Mouse (Mus musculus) left cerebral cortex, adult 2 months (tissue): ENCODE measurements at regions not wholly inside any gene's neighbourhood (a gene's known extent, or its start where the extent isn't known, plus 50 kb on each side); places are given as distances from the start of the nearest gene placed in this dataset.

Experiments used
- DNase-seq, 2 experiments: peaks; one replicate each; pipeline ENCODE4 v3.0.0; 2021 to 2022; ENCODE audit warnings: low spot score in 2 of 2, mixed read lengths in 1 of 2; ENCODE audit errors: extremely low spot score in 1 of 2
- H3K27ac ChIP-seq: fragments of 200-600 bp; 2 replicates; pipeline ENCODE4 v1.8.1; 2022
- H3K4me3 ChIP-seq: fragments of 200-600 bp; 2 replicates; pipeline ENCODE4 v1.8.1; 2022
- CTCF ChIP-seq: fragments of 200-600 bp; IDR thresholded peaks from 2 replicates; pipeline ENCODE4 v1.8.1; 2022; ENCODE audit warnings: antibody characterized with exemption, mild to moderate bottlenecking, moderate library complexity
- intact Hi-C: fragments of 180-260 bp; cut with DNase I; formaldehyde crosslinking; loops from one replicate; pipeline ENCODE4 v1.15.1; 2025

DNA sequence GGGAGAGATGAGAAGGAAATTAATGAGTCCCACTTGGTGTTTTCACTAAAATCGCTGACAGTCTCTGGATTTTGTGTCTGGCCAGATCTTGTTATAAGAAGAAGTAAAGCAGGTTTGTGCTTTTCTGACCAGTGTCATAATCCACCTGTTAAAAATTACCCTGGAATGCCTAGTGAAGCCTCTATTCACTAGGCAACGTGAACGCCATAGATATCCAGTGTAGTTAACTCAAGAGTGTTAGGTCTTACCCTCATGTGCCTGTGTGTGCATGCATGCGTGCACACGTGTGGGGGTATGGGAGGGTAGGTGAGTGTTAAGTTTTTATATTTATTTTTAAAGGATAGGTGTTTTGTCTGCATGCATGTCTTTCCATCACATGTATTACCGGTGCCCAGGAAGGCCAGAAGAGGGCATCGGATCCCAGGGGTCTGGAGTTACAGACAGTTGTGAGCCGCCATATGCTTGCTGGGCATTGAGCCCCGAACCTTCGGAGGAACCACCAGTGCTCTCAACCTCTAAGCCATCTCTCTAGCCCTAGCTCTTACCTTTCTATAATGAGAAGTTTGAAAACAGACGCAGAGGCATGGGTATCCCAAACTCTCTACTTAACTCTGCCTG is 107.5 kb upstream of the Plcz1 start:
- TF ChIP-seq CTCF = no peak; the same call in 1 of the 2 replicates
- Histone ChIP-seq H3K27ac (no peak overlapping the region), H3K4me3 (no peak overlapping the region)
- intact Hi-C loops = no loop called here
- DNase-seq = no peak

DNA sequence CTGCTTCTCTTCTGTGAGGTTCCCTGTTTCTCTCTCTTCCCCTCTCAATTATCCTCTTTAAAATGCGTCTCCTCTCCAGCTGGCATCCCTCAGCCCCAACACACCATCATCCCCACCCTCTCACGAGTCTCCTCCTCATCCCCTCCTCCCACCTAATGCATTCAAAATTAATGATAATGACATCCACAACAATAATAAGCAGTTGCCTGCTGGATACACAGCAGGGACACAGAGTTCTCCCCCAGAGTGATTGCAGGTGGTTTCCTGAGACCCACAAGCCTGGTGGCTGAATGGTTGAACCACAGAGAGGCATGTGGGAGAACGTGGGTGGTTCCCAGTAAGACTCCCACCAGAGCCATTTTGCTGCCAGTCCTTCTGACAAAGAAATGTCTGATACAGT is 106.9 kb upstream of the Plcz1 start:
- intact Hi-C loops = no loop called here
- no peak for TF ChIP-seq CTCF
- no peak overlapping the region for H3K4me3 ChIP-seq
- H3K27ac ChIP-seq = no peak overlapping the region
- DNase-seq = no peak

DNA sequence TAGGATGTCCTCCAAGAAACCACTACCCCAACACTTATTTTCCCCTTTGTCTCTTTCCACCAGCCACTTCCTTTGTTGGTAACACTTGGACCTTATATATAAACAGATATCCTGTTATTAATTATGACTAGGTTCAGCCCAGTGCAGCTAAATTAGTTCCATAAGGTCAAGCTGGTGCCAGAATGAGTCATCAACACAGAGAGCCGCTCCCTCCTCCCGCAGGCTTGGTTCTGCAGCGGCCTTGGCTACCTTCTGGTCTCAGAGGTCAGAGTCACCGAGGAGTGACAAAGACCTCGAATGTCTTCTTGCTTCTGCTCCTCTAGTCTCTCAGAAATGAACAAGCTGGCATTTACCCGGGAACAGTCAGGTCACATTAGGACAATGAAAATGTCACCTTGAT is 106.5 kb upstream of the Plcz1 start:
- Histone ChIP-seq H3K27ac (no peak overlapping the region), H3K4me3 (no peak overlapping the region)
- TF ChIP-seq CTCF = no peak
- no peak for DNase-seq
- intact Hi-C loops = no loop called here

DNA sequence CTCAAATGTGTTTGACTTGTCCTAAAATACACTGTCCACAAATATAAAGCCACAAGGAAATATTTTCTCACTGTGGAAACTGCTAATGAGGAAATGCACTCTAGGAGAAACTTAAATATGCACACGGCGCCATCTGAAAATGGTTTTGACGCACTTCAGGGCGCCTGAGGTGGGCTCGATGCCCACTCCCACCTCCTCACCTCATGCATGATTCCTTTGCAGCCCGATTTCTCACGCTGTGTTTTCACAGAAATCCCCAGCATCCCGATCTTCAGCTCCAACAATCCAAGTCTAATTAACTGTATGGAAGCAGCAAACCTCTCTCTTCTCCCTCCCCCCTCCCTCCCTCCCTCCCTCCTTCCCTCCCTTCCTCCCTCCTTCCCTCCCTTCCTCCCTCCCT is 92.5 kb upstream of the Plcz1 start:
- no peak for TF ChIP-seq CTCF
- no peak for DNase-seq
- intact Hi-C loops = no loop called here

DNA sequence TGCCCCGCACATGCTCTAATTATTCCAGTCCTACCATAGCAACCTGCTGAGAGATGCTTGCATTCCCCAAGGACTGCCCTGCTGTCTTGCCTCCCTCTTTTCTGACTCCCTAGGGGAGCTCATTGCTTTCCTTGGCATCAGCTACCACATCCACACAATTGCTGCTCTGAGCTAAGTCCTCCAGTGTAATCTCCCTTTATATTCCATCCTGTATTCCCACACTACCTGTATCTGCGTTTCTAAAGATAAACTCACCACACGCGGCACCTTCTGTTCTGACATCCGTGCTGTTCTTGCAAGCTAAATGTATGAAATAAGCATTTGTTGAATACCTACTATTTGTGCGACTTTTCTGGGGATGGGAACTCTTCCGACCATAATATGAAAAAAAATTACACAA is 85.4 kb upstream of the Plcz1 start:
- intact Hi-C loops = no loop called here
- H3K27ac ChIP-seq = no peak overlapping the region
- no peak overlapping the region for H3K4me3 ChIP-seq
- no peak for DNase-seq
- no peak for TF ChIP-seq CTCF

More for the DNA sequence above, 92.5 kb upstream of the Plcz1 start:
- H3K27ac ChIP-seq = no peak overlapping the region
- H3K4me3 ChIP-seq = no peak overlapping the region

DNA sequence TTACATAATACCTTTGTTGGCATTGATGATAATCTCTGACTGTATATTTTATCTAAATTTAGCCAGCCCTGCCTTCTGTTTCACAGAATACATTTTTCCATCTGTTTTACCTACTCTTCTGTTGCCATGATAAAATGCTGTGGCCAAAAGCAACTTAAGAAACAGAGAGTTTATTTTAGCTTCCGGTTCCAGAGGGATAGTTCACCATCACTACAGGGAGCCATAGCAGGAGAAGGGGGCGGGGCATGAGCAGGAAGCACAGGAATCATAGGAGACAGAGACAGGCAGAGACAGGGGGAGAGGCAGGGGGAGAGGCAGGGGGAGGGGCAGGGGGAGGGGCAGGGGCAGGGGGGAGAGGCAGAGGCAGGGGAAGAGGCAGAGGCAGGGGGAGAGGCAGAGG is 72.8 kb upstream of the Plcz1 start:
- DNase-seq = no peak
- TF ChIP-seq CTCF = no peak

DNA sequence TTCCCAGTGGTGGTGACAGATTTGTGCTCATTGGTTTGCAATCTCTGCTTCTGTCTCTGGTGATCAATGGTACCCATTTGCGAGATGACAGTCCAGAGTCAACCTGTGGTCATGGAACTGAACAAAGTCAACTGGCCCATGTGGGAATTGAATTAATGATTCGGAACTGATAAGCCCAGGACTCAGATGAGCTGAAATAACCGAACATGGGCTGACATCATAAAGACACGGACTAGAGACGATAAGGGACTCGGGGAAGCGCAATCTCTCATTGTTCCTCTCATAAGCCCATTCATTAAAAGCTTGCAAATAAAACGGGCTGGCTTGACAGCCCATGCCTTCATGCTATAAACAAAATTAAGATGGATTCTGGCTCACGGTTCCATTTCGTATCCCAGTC is 70.8 kb upstream of the Plcz1 start:
- intact Hi-C loops = no loop called here
- no peak for DNase-seq
- no peak for TF ChIP-seq CTCF

More for the DNA sequence above, 72.8 kb upstream of the Plcz1 start:
- no peak overlapping the region for H3K4me3 ChIP-seq
- H3K27ac ChIP-seq = no peak overlapping the region
- intact Hi-C loops = no loop called here

DNA sequence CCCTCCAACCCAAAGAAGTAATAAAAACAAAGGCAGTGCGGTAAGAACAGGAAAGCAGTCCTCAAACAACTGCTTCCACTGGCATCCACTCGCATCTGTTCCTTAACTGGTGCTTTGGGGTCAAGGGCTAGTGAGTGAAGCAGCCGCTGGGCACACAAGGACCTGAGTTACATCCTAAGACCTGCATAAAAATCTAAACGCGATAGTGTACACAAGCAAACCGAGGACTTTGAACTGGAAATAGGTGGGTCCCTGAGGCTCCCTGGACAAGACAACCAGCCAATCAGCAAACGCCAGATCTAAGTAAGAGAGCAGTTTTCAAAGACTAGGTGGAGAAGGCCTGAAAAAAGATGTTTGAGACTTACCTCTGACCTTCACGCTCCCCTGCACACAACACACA is 66.8 kb upstream of the Plcz1 start:
- no peak for DNase-seq
- H3K4me3 ChIP-seq = no peak overlapping the region
- no peak overlapping the region for H3K27ac ChIP-seq
- intact Hi-C loops = no loop called here
- TF ChIP-seq CTCF = no peak

More for the DNA sequence above, 70.8 kb upstream of the Plcz1 start:
- Histone ChIP-seq H3K4me3 (no peak overlapping the region), H3K27ac (no peak overlapping the region)

DNA sequence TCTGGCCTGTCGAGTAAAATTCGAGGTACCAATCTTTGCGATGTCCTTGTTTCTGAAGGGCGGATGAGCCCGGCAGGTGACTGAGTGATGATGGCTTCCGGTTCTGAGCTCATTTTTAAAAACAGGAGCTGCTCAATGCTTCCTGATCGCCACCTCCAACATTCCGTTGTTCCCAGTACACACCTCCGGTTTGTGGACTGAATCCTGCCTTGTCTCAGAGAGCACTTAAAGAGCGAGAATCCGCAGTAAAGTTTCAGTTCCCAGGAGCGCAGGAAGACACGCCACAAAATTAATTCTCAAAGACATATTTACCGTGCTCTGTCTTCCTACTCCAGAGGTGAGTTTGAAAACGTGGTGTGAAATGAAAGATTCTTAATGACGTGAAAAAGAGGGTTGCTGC is 66.4 kb upstream of the Plcz1 start:
- DNase-seq = no peak
- Histone ChIP-seq H3K27ac (no peak overlapping the region), H3K4me3 (no peak overlapping the region)
- intact Hi-C loops = no loop called here
- no peak for TF ChIP-seq CTCF

DNA sequence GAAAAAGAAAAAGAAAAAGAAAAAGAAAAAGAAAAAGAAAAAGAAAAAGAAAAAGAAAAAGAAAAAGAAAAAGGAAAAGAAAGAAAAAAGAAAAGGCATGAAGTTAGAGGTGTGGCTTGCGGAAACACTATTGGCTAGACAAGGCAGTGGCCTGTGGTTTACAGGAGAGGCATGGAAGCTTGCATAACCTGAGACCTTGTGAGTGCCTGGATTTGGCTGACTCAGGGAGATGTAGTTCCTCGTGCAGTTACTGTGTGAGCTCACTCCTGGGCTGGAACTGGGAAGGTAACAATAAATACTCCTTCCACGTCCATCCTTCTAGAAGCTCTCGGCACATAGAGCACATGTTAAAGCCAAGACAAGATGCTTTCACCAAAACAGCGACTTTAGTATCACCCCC is 64.9 kb upstream of the Plcz1 start:
- Histone ChIP-seq H3K27ac (no peak overlapping the region), H3K4me3 (no peak overlapping the region)
- intact Hi-C loops = no loop called here
- TF ChIP-seq CTCF = no peak
- DNase-seq = no peak

DNA sequence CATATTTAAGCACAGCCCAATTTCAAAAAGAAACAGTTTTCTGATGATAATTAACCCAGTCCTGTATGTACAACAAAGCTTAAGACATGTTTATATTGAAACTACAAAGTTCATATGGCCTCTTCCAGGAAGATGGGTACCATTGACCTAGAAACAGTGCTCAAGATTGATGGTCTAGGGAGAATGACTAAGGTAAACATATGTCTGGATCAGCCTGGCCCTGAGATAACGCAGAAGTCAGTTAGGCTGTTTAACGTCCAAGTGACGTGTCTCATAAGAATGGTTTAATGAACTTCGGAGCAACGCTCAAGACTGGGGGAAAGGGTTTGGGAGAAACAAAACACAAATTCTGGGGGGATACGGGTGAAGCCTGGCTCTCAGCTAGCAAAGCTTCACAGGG is 60.8 kb upstream of the Plcz1 start:
- no peak overlapping the region for H3K27ac ChIP-seq
- no peak for DNase-seq
- TF ChIP-seq CTCF = no peak
- no peak overlapping the region for H3K4me3 ChIP-seq
- intact Hi-C loops = no loop called here

DNA sequence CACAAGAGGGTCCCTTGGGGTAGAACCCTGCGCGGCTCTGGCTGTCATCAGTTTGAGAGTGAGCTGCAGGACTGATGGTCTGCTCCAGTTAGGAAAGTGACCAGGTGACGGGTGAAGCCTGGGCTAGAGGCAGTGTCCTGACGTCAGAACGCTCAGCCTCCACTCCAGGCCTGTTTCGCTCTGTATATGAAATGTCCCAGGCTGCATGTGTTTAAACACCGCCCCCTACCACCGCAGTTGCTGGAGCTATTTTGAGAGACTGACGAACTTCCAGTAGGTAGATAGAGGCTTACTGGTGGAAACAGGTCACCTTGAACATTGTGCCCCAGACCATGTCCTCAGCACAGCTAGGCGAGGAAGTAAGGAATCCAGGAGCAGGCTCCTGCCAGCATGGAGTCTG is 54.2 kb upstream of the Plcz1 start:
- no peak overlapping the region for H3K27ac ChIP-seq
- DNase-seq = no peak
- H3K4me3 ChIP-seq = no peak overlapping the region
- no peak for TF ChIP-seq CTCF
- intact Hi-C loops = no loop called here
